Mouse (Mus musculus) frontal cortex, adult (tissue): Measurements from ENCODE around the gene Aloxe3.
"Not testable (repeated sequence)": the region's sequence is repeated elsewhere in the genome, so short reads cannot be mapped to it uniquely, and the experiment has no call there.

Source experiments
- ATAC-seq: cut with Nextera tagmentation; 2 replicates; pipeline ENCODE4 v1.9.2; 2017; ENCODE audit warnings: mild to moderate bottlenecking, moderate library complexity, mixed read lengths; ENCODE audit not compliant: low TSS enrichment

Gene Aloxe3

DNA sequence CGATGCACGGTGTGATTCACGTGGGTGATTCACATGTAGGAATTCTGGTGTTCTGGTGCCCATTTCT lies at the start of gene Aloxe3:
Gene Aloxe3, plus strand, starts transcription at position 45 of the 67 bp plus-strand sequence.
- ATAC-seq = no peak

DNA sequence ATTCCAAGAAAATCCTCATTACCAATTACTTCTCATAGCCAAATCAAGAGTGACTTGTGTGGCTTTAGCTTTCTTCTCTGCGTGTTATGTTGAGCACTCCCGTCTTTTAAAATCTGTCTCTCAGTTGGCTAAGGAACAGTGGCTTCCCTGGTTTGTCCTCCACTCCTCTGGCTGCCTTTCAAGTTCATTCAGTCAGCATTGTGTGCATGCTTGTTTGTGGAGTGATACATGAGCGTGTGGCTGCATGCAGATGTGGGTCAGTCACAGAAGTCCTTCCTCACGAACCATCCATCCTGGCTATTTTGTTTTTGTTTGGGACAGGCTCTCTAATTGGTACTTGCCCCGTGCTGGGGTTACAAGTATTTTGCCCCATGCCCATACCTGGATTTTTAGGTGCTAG lies 49.1 kb upstream of the Aloxe3 start:
- ATAC-seq = no peak

DNA sequence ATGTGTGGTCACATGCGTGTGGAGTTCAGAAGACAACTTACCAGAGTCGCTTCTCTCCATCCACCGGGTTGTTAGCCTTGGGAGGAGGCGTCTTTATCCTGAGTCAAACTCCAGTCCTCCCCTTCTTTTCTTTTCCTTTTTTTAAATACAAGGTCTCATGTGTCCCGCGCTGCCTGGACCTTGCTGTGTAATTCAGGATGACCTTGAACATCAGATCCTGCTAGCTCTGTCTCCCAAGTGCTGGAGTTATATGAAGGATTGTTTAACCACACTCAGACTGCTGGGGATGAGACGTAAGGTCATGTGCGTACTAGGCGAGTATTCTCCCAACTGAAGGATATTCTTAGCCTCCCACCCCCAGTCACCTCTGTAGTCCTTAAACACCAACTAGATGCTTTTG lies 48.4 kb upstream of the Aloxe3 start:
- ATAC-seq = no peak

DNA sequence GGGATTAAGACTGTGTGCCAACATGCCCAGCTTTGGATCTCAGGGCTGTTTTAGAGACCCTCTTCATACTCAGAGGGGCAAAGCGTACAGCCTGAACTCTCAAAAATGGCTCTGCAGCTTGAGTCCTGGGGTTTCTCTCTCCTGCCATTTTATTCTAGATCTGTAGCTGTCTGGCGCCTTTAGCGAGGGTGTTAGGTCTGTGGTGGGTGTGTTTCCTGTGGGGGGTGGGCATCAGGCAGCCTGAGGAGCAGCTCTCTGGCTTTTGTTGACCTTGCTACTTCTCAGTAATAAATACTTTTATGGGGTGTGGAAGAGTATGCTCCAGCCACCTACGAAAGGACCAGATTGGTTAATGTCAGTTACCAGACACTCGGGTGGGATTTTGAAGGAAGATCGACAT lies 47.7 kb upstream of the Aloxe3 start:
- no peak for ATAC-seq

DNA sequence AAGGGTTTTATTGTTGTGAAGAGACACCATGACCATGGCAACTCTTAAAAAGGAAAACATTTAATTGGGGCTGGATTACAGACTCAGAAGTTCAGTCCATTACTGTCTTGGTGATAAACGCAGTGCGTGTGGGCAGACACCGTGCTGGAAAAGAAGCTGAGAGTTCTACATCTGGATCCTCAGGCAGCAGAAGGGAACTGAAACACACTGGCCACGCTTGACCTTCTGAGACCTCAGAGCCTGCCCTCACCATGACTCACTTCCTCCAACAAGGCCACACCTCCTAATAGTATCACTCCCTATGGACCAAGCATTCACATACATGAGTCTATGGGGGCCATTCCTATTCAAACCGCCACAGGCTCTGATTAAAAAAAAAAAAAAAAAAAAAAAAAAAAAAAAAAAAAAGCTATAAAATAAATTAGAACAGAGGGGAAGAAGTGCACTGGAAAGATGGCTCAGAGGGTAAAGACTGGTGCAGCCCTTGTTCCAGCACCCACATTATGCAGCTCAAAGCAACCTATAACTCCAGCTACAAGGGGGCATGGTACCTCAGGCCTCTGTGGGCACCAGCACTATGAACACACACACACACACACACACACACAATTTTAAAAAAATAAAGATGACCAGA lies 46.8 kb upstream of the Aloxe3 start:
- no peak for ATAC-seq

DNA sequence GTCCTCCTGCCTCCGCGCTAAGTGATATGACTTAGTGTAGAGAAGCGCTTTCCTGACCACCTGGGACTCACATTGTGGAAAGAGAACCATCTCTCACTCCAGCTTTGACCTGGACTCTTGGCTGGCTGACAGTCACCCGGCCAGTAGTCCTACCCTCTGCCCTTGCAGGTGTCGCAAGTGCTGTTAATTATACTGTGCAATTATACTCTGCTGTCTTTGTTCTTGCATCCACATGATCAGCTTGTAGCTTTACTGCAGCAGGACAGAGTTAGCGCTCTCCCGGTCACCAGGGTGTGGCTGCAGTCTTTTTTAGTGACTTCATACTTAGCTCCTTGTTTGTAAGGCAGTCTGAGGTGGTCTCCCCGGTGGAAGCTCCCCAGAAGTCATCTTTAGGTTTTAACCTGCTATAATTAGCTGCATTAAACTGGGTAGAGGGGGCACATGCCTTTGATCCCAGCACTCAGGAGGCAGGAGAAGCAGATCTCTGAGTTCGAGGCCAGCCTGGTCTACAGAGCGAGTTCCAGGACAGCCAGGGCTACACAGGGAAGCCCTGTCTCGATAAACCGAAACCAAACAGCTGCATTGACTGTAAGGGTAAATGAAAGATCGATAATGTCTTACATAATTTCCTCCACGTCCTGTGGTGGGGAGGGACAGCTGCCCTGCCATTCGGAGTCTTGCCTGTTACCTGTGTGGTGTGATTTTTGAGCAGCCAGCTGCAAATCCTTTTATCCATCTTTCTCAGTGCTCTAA lies 45.4 kb upstream of the Aloxe3 start:
- no peak for ATAC-seq

DNA sequence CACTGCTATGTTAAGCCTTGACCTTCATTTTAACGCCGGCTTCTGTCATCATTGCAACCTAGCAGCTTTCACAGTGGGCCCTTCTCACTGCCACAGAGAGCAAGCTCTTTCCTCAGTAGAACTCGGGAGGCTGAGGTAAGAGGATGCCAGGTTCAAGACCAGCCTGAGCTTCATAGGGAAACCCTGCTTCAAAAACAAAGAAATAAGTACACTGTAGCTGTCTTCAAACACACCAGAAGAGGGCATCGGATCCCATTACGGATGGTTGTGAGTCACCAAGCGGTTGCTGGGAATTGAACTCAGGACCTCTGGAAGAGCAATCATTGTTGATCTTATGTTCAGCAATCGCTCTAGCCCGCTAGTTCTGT lies 44.9 kb upstream of the Aloxe3 start:
- no peak for ATAC-seq

DNA sequence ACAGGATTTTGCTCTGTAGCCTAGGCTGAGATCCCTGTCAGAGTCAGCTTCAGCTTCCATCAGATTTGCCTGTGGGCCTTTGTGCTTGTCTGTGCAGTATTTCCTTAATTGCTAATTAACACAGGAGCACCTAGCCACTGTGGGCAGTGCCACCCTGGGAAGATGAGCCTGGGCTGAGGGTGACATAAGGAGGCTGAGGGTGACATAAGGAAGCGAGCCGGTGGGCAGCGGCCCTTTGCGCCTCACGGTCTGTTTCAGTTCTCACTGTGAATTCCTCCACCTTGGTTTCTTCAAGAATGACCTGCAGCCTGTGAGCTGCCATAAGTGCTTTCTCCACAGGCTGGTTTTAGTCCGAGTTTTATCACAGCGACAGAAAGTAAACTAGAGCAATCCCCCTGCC lies 44.1 kb upstream of the Aloxe3 start:
- ATAC-seq = no peak

DNA sequence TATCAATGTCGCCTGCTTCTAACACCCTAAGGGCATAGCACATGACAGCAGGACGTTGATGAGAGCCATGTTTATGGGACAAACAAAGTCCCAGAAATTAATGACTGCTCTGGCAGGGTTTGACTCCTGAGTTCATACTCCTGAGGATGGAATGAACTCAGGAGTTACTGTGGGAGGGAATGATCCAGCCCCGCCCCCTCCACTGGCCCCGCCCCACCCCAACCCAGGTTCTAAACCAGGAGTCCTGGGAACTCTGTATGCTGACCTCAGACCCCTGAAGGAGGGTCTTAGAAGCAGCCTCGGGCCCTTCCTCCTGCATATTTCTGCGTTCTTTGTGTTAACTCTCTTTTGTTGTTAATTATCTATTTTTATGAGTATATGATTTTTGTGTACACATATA lies 40.1 kb upstream of the Aloxe3 start:
- no peak for ATAC-seq

DNA sequence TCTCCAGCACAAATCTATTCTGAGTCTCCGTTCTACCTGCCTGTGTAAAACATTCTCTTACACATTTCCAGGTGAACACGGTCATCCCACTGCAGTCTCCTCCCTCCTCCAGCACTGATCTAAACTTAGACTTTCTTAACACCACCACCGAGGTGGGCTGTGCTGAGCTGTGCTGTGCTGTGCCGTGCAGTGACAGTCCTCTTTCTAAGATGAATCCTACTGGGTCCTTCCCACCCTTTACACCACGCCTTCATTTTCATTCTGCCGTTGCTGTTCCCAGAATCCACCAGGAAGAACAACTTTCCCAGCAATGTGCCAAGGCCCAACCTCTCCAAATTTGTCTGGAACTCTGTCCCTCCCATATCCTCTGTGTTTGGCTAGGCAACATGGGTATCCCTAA lies 39.3 kb upstream of the Aloxe3 start:
- peak; percentile 64 for ATAC-seq

DNA sequence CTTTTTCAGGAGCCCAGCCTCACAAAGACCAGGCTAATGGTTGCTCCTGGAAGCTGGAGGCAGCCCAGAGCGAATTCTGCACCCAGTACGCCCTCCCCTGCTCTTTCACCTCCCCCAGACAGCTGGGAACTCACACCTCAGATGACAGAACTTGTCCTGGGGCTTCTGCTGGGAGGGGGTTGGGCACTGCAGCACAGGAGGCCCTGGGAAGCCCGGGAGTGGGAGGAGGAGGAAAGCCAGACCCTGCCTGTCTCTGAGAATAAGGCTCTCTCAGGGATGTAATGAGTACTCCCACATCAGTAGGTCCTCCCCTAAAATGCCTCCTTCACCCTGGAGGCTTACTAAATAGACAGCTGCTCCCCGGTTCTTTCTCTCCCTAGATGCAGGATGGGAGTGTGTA lies 38.6 kb upstream of the Aloxe3 start:
- ATAC-seq = peak; percentile 32; the same call in 1 of the 2 replicates

DNA sequence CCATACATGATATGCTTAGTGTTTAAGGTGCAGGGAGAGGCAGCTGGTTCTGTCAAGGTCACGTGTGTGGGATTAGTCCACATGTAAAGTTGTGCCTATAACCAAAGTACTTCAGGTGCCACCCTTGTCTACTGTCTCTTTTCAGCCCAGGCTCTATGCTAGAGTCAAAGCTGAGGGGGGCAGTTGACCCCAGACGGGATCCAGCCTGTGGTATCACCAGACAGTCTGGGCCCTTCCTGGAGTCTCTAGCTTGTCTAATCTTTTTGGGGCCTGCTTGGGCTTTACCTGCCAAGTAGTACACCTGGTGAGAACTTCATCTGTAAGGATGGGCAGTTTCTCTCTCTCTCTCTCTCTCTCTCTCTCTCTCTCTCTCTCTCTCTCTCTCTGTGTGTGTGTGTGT lies 38.1 kb upstream of the Aloxe3 start:
- no peak for ATAC-seq

DNA sequence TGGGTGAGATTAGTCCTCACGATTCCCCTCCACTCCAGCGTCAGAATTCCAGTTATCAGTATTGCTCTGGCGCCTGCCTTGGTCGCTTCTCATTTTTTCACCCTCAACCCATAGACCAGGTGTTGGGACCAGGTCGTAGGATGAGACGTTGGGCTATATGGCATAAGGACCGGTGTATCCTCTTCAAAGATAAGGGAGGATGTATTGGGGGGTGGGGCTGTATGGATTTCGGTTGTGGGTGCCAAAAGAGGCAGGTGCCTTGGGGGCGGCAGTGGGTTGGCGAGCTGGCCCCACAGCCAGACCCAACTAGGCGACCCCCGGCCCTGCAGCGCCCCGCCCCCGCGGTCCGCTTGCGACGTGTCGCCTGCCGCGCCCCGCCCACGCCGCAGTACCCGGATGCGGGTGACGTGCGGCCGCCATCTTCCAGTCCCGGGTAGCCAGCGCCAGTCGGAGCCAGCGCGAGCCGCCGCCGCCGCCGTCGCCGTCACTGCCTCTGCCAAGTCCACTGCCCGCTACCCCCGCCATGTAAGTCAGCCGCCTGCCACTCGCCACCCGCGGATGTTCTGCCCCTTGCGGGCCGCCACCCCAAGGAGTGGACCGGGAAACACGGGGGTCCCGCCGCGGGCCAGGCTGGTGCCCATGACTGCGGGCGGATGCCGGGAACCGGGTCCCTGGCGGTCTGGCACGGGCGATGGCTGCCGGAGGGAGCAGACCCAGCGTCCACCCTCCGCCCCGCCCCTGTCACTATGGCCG lies 37.4 kb upstream of the Aloxe3 start, which contains the start of gene Vamp2:
Gene Vamp2, plus strand, starts transcription at position 388 of the 753 bp plus-strand sequence.
- ATAC-seq = peak; percentile 47

DNA sequence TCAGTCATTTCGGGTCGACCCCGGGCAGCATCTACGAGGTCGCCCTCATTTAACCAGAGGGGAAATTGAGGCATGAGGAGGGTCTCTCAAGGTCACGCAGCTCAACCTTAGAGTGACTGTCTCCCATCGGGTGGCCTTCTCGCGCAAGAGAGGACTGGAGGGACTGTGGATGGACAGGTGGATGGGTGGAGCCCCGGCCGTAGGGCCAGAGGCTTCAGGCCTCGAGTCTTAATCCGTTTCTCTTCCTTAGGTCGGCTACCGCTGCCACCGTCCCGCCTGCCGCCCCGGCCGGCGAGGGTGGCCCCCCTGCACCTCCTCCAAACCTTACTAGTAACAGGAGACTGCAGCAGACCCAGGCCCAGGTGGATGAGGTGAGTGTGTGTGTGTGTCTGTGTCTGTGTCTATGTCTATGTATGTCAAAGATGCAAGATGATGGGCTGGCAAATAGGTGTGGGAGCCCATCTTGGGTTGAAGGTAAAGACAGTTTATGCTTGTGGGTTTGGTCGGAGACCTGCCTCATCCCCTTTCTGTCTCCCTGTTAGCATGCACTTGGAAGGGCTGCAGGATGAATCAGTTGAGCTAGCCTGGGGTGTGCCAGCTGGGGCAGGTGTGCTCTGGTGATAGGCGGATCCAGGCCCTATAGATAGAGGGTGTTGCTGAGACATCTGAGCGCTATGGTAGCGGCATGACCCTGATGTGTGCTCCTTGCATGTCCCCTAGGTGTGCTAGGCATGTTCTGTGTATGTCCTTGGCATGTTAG lies 36.7 kb upstream of the Aloxe3 start:
- no peak for ATAC-seq

DNA sequence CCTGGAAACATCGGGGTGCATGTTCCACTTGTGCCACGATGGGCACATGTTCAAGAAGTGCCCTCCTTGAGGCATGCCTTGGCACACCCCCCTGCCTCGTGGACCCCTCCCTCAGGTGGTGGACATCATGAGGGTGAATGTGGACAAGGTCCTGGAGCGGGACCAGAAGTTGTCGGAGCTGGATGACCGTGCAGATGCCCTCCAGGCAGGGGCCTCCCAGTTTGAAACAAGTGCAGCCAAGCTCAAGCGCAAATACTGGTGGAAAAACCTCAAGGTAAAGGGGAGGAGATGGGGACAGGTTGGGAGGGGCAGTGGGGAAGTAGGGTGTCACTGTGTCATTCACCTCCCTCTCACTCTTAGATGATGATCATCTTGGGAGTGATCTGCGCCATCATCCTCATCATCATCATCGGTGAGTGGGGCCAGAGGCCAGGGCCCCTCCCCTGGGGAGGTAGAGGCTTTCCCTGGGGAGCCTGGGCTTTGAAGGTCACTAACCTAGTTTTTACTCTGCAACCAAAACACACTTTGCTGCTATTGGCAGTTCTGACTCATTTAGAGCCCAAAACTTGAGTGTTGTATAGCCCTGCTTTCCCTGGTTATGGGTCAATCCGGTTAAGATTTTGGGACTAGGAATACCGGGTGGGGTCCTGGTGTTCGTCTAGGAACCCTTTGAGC lies 35.9 kb upstream of the Aloxe3 start:
- no peak for ATAC-seq

DNA sequence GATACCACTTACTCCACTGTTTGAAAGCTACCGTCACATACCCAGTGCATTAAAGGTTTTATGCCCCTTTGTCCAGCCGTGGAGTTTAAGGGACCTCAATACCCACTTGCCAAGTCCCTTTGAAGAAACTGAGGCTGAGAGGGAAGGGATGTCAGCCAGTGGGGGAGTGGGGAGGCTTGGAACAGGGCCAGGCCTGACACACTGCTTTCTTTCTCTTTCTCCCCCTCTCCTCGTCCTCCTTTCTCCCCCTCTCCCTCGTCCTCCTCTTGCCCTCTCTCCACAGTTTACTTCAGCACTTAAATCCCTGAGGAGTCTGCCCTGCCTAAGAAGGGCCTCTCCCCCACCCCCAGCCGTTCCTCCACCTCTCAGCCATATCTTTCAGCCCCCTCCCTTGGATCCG lies 35.3 kb upstream of the Aloxe3 start:
- ATAC-seq = no peak

DNA sequence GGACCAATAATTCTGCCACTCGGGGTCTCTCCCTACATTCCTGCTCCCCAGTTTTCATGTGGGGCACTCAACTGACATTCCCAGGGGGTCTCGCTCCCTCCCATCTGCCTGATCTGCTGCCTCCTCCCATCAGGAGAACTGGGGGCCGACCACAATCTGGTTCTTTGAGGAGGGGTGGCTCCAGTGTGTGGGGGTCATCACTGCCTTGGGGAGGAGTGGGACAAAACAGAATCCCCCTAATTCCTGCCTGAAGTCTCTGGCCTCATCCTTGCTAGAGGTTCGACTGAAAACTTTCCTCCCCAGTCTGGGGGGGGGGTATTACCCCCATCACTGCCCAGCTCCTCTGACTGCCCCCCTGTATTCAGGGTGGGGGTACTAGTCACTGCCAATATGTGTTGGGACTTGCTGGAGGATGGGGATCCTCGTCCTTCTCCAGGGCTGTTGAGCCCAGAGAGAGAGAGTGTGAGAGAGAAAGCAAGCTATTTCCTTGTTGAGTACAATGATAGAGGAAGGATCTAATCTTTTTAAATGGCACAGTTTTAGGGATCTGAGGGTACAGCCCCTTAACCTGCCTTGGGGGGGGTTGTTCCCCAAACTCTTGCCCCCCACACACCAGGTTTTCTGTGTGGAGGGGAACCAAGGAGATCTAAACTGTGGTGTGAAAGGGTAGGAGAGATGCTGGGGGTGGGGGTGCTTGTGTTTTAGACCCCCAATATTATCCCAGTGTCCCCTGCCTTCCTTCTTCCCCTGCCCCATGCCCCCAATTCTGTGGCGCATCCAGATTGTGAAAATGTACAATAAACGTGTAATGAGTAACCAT lies 33.9 kb upstream of the Aloxe3 start:
- no peak for ATAC-seq

DNA sequence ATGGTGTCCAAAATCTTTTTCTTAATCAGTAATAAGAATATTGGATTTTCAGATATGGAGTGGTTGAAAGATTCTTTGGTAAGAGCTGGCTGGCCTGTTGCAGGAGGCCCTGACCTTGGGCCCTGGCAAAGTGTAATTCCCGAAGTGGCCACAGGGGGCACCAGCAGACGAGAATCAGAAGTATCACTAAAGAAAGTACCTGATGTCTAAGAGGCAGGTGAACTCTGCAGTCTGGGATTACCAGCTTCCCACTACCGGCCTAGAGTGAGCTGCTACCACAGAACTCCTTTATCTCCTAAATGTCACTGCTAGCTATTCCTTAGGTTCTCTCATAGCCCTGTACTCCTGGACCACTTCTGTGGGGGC lies 33.3 kb upstream of the Aloxe3 start:
- ATAC-seq = no peak

DNA sequence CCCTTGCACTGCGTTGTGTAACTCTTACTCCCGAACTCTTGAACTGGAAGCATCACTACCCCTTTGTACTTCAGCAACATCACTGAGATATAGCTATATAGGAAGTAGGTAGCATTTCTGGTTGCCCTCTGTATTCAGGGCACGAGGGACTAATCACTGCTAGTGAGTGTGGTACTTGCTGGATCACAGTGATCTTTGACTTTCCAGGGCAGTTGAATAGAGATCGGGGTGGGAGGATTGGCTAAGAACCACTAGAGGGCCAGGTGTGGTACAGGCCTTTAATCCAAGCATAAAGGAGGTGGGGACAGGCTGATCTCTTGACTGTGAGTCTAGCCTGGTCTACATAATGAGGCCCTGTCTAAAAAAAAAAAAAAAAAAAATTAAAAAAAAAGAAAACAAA lies 32.8 kb upstream of the Aloxe3 start:
- ATAC-seq = no peak

DNA sequence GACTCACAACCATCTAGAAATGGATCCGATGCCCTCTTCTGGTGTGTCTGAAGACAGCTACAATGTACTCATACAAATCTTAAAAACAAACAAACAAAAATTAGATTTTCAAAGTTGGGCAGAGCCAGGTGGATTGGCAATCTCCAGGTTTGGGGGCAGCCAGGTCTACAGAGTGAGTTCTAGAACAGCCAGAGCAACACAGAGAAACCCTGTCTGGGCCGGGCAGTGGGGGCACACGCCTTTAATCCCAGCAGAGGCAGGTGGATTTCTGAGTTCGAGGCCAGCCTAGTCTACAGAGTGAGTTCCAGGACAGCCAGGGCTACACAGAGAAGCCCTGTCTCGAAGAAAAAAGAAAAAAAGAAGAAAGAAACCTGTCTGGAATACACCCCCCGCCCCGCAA lies 31.8 kb upstream of the Aloxe3 start:
- not testable (repeated sequence) for ATAC-seq

DNA sequence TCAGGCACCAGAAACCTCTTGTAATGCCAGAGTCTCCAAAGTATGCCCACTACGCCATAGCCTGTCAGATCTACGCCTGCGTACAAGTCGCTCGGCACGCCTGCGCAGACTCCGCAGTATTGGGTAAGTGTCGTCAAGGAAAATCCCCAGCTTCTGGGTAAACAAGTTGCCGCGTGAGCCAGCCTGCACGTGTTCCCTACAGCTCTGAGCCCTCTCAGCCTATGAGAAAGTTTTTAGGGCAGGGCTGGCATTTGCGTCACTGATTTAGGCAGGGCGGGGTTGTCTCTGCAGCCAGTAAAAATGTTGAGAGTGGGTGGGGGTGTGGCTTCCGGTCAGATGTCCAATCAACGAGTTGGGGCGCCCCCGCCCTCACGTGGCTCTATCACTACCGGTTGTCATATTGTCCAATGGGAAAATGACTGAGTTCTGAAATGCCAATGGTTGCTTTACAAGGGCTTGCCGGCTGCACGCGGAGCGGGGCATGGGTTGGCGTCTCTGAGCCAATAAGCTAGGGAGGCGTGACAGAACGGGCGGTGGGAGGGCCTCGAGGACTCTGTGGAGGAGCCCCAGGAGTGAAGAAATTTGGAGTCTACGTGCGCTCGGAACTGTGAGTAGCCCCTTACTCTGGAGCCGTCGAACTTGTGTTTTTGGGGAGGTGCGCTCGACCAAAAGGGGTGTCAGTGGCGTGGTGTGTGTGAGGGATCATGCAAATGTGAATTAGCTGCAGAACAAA lies 30.8 kb upstream of the Aloxe3 start, which contains the start of gene Per1:
Gene Per1, plus strand, starts transcription at position 521 of the 733 bp plus-strand sequence.
- peak; percentile 58 for ATAC-seq
